Mouse (Mus musculus): ENCODE data around the gene Smarcd3.

- TF ChIP-seq POLR2A (IDR thresholded peaks at IDR 0.05; ENCODE audit: control insufficient read depth in 1 of 2, insufficient read depth in 1 of 2, low read depth in 1 of 2, low read length in 2 of 2, poor library complexity in 1 of 2): no peak
- no peak for TF ChIP-seq EP300 (IDR thresholded peaks at IDR 0.05; ENCODE audit: low read depth in 1 of 2, low read length in 2 of 2)
- no peak for TF ChIP-seq CTCF (IDR thresholded peaks at IDR 0.05 in 2 of 3, conservative IDR thresholded peaks at IDR 0.05 in 1 of 3; ENCODE audit: control insufficient read depth in 1 of 3, insufficient read depth in 1 of 3, low read depth in 2 of 3, low read length in 3 of 3, poor library complexity in 1 of 3, severe bottlenecking in 1 of 3)
- TF ChIP-seq MAFK (IDR thresholded peaks at IDR 0.05; ENCODE audit: borderline replicate concordance, low read depth, low read length): no peak
- TF ChIP-seq UBTF (IDR thresholded peaks at IDR 0.05; ENCODE audit: borderline replicate concordance, insufficient read depth, low read depth, low read length): no peak
- TF ChIP-seq MAZ (IDR thresholded peaks at IDR 0.05; ENCODE audit: low read depth, low read length): no peak
- TF ChIP-seq CHD2 (IDR thresholded peaks at IDR 0.05; ENCODE audit: low read length): no peak
- no peak for TF ChIP-seq ZC3H11A (IDR thresholded peaks at IDR 0.05; ENCODE audit: low read depth, low read length)
- no peak for TF ChIP-seq GATA1 (IDR thresholded peaks at IDR 0.05; ENCODE audit: low read depth, low read length)
- TF ChIP-seq TCF12 (IDR thresholded peaks at IDR 0.05; ENCODE audit: low read depth, low read length): no peak
- no peak for TF ChIP-seq NRF1 (IDR thresholded peaks at IDR 0.05; ENCODE audit: insufficient read depth, low read depth, low read length, poor library complexity, severe bottlenecking)
- TF ChIP-seq MAX (IDR thresholded peaks at IDR 0.05; ENCODE audit: low read length): no peak
- TF ChIP-seq USF2 (IDR thresholded peaks at IDR 0.05; ENCODE audit: borderline replicate concordance in 1 of 2, insufficient read depth in 1 of 2, low read depth in 1 of 2, low read length in 2 of 2): no peak
- no peak for TF ChIP-seq TBP (IDR thresholded peaks at IDR 0.05; ENCODE audit: low read depth, low read length)
These were observed 13.9 kb upstream of the Smarcd3 start for GRCm38 (mm10) chr5:24638131-24638530.

Measured in MEL (cell line).